Mouse (Mus musculus): Measurements from ENCODE around the gene Zbp1. TPM values are rescaled to one million over a fixed set of nuclear protein-coding genes. Genes with fewer than 3 reads are reported as not detected.

The Zbp1 gene
- polyA plus RNA-seq, 1 experiment from 2014 or later, result 0.17 TPM

DNA sequence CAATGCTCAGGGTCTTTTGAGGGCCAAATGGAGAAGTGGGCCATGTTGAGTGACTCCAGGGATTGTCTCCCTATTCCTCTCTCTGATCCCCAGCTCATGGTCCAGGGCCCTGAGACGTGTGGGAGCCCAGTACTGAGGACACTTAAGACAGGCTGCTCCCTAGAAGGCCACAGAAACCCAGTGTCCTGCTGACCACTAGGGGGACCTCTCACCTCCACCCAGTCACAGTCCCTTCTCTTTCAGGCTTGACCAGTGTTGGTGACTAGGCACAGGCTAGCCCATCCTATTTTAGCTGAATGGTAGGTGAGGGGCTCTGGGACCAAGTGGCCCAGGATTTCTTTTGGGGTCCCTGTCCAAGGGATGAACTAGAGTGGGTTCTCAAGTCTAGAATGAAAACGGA is 48.0 kb downstream of the Zbp1 start:
- 51% methylated on average over 2 of the region's 2 CpGs for WGBS
- Histone ChIP-seq H3K9me3 (peaks cover 5% of the 10 kb centered on the region), H3K36me3 (no peaks in the 10 kb centered on the region)

DNA sequence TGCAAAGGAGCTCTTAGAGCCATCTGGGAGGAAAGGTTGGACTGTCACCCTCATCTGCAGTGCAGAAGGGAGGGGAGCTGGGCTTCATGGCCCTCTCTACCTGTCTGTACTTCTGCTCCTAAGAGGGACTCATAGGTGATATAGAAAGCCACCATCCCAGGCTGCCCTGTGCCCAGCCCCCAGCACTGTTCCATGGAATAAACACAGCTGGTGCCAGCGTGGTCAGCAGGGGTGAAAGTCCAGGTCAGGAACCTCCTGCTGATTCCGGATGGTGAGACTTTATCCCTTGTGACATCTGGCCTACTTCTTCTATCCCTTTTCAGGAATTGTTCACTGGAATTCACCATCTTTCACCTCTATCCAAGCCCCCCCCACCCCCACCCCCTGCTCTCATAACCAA is 48.6 kb downstream of the Zbp1 start:
- H3K36me3 ChIP-seq, result no peaks in the 10 kb centered on the region
- H3K27ac ChIP-seq, result peak overlapping the region; percentile 95; the same call in 1 of the 2 replicates
- H3K4me1 ChIP-seq (replicated peaks), result peaks cover 60% of the 10 kb centered on the region
- peaks cover 43% of the 10 kb centered on the region for H3K27me3 ChIP-seq (ENCODE audit: insufficient read depth, poor library complexity, severe bottlenecking)
- H3K4me3 ChIP-seq, result no peak overlapping the region
- DNase-seq (ENCODE audit: low spot score), result no peak
- no peaks in the 10 kb centered on the region for H3K9me3 ChIP-seq
- 54% methylated on average over 2 of the region's 2 CpGs for WGBS

More for the DNA sequence above, 48.0 kb downstream of the Zbp1 start:
- H3K27me3 ChIP-seq (ENCODE audit: insufficient read depth, poor library complexity, severe bottlenecking), result peaks cover 43% of the 10 kb centered on the region
- H3K4me3 ChIP-seq, result no peak overlapping the region
- no peak for DNase-seq (ENCODE audit: low spot score)
- peaks cover 60% of the 10 kb centered on the region for H3K4me1 ChIP-seq (replicated peaks)
- H3K27ac ChIP-seq, result peak overlapping the region; percentile 95

GRCm38 (mm10) chr2:173168411-173168851 is 50.3 kb downstream of the Zbp1 start:
- H3K36me3 ChIP-seq, result no peaks in the 10 kb centered on the region
- peaks cover 45% of the 10 kb centered on the region for H3K4me1 ChIP-seq (replicated peaks)
- peaks cover 43% of the 10 kb centered on the region for H3K27me3 ChIP-seq (ENCODE audit: insufficient read depth, poor library complexity, severe bottlenecking)
- DNase-seq (ENCODE audit: low spot score), result no peak
- 73% methylated on average over 5 of the region's 5 CpGs for WGBS
- H3K9me3 ChIP-seq, result no peaks in the 10 kb centered on the region
- H3K4me3 ChIP-seq, result no peak overlapping the region
- H3K27ac ChIP-seq, result no peak overlapping the region

DNA sequence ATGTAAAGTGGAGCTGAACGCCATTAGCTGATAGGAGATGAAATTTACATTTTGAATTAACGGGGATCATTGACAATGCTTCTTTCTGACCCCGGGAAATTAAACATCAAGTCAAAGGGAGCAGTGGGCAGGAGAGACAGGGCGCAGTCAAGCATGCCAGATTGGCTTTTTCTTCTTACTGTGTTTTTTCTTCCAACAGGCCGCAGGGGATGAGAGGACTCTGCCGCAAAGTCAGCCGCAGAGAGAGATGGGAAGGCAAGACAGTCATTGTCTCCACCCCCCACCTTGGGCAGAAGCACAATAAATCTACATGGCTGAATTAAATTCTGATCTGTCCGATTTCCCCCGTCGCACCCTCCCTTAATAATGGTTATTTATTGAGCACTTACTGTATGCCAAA is 53.4 kb downstream of the Zbp1 start:
- no peak overlapping the region for H3K27ac ChIP-seq
- 89% methylated on average over 10 of the region's 10 CpGs for WGBS

DNA sequence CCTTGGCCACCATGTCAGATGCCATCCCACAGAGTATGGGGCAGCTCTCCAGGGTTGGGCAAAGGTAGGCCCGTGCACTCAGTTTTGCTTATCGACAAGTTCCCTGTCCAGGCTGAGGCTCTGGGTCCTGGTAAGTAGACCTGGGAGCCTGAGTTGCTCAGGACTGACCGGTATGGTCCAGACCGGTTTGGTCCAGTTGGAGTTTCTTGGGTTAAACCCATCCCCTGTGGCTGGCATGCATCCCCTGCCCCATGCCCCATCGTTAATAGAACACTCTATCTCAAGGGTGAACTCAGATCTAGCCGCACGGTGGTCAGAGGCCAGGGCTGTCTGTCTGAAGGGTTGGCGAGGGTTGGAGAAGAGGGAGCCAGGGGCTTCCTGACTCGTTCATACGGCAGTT is 53.8 kb downstream of the Zbp1 start:
- no peak overlapping the region for H3K4me3 ChIP-seq
- DNase-seq (ENCODE audit: low spot score), result no peak
- WGBS, result 93% methylated on average over 10 of the region's 10 CpGs

More for the DNA sequence above, 53.4 kb downstream of the Zbp1 start:
- H3K4me3 ChIP-seq, result no peak overlapping the region
- no peaks in the 10 kb centered on the region for H3K36me3 ChIP-seq
- 0 out of 2 replicates have a peak, but pooled peaks cover 15% of the 10 kb centered on the region for H3K27me3 ChIP-seq (ENCODE audit: insufficient read depth, poor library complexity, severe bottlenecking)
- H3K4me1 ChIP-seq (replicated peaks), result peaks cover 22% of the 10 kb centered on the region
- no peaks in the 10 kb centered on the region for H3K9me3 ChIP-seq
- no peak for DNase-seq (ENCODE audit: low spot score)

GRCm38 (mm10) chr2:173164358-173164757 is 54.4 kb downstream of the Zbp1 start:
- no peaks in the 10 kb centered on the region for H3K9me3 ChIP-seq
- H3K27me3 ChIP-seq (ENCODE audit: insufficient read depth, poor library complexity, severe bottlenecking), result 0 out of 2 replicates have a peak, but pooled peaks cover 8% of the 10 kb centered on the region
- peak; percentile 29 for DNase-seq (ENCODE audit: low spot score)
- H3K4me1 ChIP-seq (replicated peaks), result peaks cover 20% of the 10 kb centered on the region
- H3K36me3 ChIP-seq, result no peaks in the 10 kb centered on the region
- WGBS, result 44% methylated on average over 2 of the region's 2 CpGs
- H3K4me3 ChIP-seq, result no peak overlapping the region
- no peak overlapping the region for H3K27ac ChIP-seq

More for the DNA sequence above, 53.8 kb downstream of the Zbp1 start:
- Histone ChIP-seq H3K27ac (no peak overlapping the region), H3K4me1 (replicated peaks) (peaks cover 18% of the 10 kb centered on the region), H3K9me3 (no peaks in the 10 kb centered on the region), H3K36me3 (no peaks in the 10 kb centered on the region), H3K27me3 (ENCODE audit: insufficient read depth, poor library complexity, severe bottlenecking) (0 out of 2 replicates have a peak, but pooled peaks cover 14% of the 10 kb centered on the region)

GRCm38 (mm10) chr2:173163380-173163779 is 55.3 kb downstream of the Zbp1 start:
- peaks cover 15% of the 10 kb centered on the region for H3K4me1 ChIP-seq (replicated peaks)
- no peak overlapping the region for H3K27ac ChIP-seq
- H3K27me3 ChIP-seq (ENCODE audit: insufficient read depth, poor library complexity, severe bottlenecking), result 0 out of 2 replicates have a peak, but pooled peaks cover 3% of the 10 kb centered on the region
- DNase-seq (ENCODE audit: low spot score), result no peak
- 87% methylated on average over 8 of the region's 8 CpGs for WGBS
- no peak overlapping the region for H3K4me3 ChIP-seq
- H3K36me3 ChIP-seq, result no peaks in the 10 kb centered on the region
- no peaks in the 10 kb centered on the region for H3K9me3 ChIP-seq

GRCm38 (mm10) chr2:173159354-173160311 is 59.1 kb downstream of the Zbp1 start:
- WGBS, result 55% methylated on average over 24 of the region's 24 CpGs
- no peaks in the 10 kb centered on the region for H3K36me3 ChIP-seq
- H3K27me3 ChIP-seq (ENCODE audit: insufficient read depth, poor library complexity, severe bottlenecking), result 0 out of 2 replicates have a peak, but pooled peaks cover 3% of the 10 kb centered on the region
- DNase-seq (ENCODE audit: low spot score), result peak; percentile 81
- H3K27ac ChIP-seq, result 0 out of 2 replicates have a peak overlapping the region, but pooled peaks have one; percentile 0
- peaks cover 14% of the 10 kb centered on the region for H3K4me1 ChIP-seq (replicated peaks)
- H3K9me3 ChIP-seq, result no peaks in the 10 kb centered on the region
- no peak overlapping the region for H3K4me3 ChIP-seq

- WGBS, result 92% methylated on average over 19 of the region's 19 CpGs
- DNase-seq (ENCODE audit: low spot score), result no peak
- H3K4me3 ChIP-seq, result no peak overlapping the region
- no peaks in the 10 kb centered on the region for H3K9me3 ChIP-seq
- H3K27me3 ChIP-seq (ENCODE audit: insufficient read depth, poor library complexity, severe bottlenecking), result 0 out of 2 replicates have a peak, but pooled peaks cover 3% of the 10 kb centered on the region
- no peak overlapping the region for H3K27ac ChIP-seq
- peaks cover 14% of the 10 kb centered on the region for H3K4me1 ChIP-seq (replicated peaks)
- no peaks in the 10 kb centered on the region for H3K36me3 ChIP-seq
Observed at GRCm38 (mm10) chr2:173158390-173159055, 60.2 kb downstream of the Zbp1 start.

DNA sequence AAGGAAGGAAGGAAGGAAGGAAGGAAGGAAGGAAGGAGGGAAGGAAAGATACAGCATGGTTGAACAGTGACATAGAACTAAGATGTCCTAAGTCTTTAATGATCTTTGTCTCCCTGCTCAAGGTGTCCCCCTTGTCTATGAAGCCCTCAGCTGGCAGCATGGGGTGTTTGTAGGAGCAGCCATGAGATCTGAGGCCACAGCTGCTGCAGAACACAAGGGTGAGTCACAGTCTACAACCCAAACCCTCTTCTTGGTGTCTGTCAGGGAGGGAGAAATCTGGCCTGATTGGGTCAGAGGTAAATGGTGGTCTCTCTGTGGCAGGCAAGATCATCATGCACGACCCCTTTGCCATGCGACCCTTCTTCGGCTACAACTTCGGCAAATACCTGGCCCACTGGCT is 60.9 kb downstream of the Zbp1 start:
- WGBS, result 98% methylated on average over 4 of the region's 4 CpGs
- Histone ChIP-seq H3K27ac (no peak overlapping the region), H3K4me3 (no peak overlapping the region), H3K27me3 (ENCODE audit: insufficient read depth, poor library complexity, severe bottlenecking) (0 out of 2 replicates have a peak, but pooled peaks cover 3% of the 10 kb centered on the region), H3K4me1 (replicated peaks) (peaks cover 14% of the 10 kb centered on the region), H3K36me3 (no peaks in the 10 kb centered on the region), H3K9me3 (no peaks in the 10 kb centered on the region)
- no peak for DNase-seq (ENCODE audit: low spot score)

DNA sequence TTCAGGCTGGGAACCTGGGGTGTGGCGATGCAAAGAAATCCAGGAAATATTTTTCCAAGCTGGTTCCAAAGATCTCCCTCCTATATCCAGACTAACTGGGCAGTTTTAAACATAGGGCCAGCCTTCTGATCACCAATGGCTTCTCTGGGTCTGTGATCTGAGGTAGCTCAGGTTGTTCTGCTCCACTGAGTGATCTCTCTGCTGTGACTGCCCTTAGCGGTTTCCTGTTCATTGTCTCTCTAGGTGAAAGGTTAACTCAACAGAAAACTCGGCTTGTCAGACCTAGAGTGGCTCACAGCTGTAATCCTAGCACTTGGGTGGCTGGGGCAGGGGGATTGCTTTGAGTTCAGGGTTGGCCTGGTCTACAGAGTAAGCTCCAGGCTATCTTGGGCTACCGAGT is 61.3 kb downstream of the Zbp1 start:
- WGBS, result 59% methylated on average over 4 of the region's 4 CpGs
- Histone ChIP-seq H3K4me3 (no peak overlapping the region), H3K4me1 (replicated peaks) (peaks cover 14% of the 10 kb centered on the region), H3K27ac (no peak overlapping the region), H3K36me3 (no peaks in the 10 kb centered on the region), H3K27me3 (ENCODE audit: insufficient read depth, poor library complexity, severe bottlenecking) (0 out of 2 replicates have a peak, but pooled peaks cover 3% of the 10 kb centered on the region), H3K9me3 (no peaks in the 10 kb centered on the region)
- DNase-seq (ENCODE audit: low spot score), result no peak

GRCm38 (mm10) chr2:173156923-173157322 is 61.8 kb downstream of the Zbp1 start:
- Histone ChIP-seq H3K4me1 (replicated peaks) (peaks cover 11% of the 10 kb centered on the region), H3K4me3 (no peak overlapping the region), H3K36me3 (no peaks in the 10 kb centered on the region), H3K27me3 (ENCODE audit: insufficient read depth, poor library complexity, severe bottlenecking) (0 out of 2 replicates have a peak, but pooled peaks cover 3% of the 10 kb centered on the region), H3K27ac (no peak overlapping the region), H3K9me3 (no peaks in the 10 kb centered on the region)
- WGBS, result 85% methylated on average over 13 of the region's 13 CpGs
- no peak for DNase-seq (ENCODE audit: low spot score)

All from hindbrain, embryonic 10.5 days (tissue).